Mouse (Mus musculus): ENCODE measurements around the gene Gm26992. TPM values are rescaled to one million over a fixed set of nuclear protein-coding genes. Genes with fewer than 3 reads are reported as not detected.

Gm26992 gene
- polyA plus RNA-seq, 1 experiment from 2014 or later, result not detected

Other genes starting within 250 kb of the Gm26992 start
- gene Nap1l2, start 235.4 kb upstream of the Gm26992 start, polyA plus RNA-seq (2016; fragmentation: Nextera tagmentation; extraction: Ambion mirVana), result 5.9 and 7.6 TPM in 2 replicates
- gene Cdx4, start 100.6 kb upstream of the Gm26992 start, polyA plus RNA-seq (2016; fragmentation: Nextera tagmentation; extraction: Ambion mirVana), result not detected in 2 replicates
- gene Chic1, start 65.5 kb upstream of the Gm26992 start, polyA plus RNA-seq (2016; fragmentation: Nextera tagmentation; extraction: Ambion mirVana), result 4.0 and 4.2 TPM in 2 replicates
- gene Tsx, start 7.5 kb upstream of the Gm26992 start, polyA plus RNA-seq (2016; fragmentation: Nextera tagmentation; extraction: Ambion mirVana), result 0.33 and 0.42 TPM in 2 replicates
- gene Zcchc13, start 208.6 kb downstream of the Gm26992 start, polyA plus RNA-seq (2016; fragmentation: Nextera tagmentation; extraction: Ambion mirVana), result not detected in 2 replicates